Mouse (Mus musculus) kidney, postnatal 36 days (tissue): Measurements from ENCODE around the gene Sesn3.
A peak's percentile ranks its signal among the peaks of the same experiment; 100 is the strongest.
"Not testable (repeated sequence)": the region's sequence is repeated elsewhere in the genome, so short reads cannot be mapped to it uniquely, and the experiment has no call there.

Experiments
- DNase-seq, 2 experiments: peaks; one replicate each; pipeline ENCODE4 v3.0.0; 2021 to 2022; ENCODE audit warnings: mixed read lengths in 2 of 2

Sesn3 gene

DNA sequence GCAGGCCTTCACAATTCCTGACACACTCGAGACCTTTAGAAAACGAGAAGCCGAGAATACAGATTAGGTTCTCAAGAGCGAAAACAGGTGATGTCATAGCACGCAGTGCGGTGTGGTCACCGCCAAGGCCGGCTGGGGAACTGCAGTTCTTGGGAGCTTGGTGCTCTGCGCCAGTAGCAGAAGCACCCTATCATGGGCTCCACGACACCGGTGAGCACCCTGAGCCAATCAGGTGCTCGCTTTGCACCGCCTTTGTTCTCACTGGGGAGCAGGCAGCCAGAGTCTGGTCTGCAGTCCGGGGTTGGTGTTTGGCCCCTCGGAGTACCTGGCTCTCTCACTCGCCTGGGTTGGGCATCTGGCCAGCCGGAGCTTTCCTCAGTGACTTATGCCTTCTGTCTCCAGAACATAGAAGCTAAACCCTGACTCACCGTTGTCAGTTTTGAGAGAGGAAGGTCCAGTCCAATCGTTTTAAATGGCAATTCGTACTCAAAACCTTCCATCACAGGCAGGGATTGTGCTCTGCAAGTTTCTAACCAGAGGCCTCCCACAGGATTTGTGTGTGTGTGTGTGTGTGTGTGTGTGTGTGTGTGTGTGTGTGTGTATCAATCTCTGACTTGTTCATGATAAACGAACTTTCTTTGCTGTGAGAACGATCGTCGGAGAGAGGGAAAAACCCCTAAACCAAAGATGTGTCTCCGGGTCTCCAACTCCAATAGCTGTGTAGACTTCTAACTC is at the start of gene Sesn3:
Gene Sesn3, plus strand, starts transcription at position 82 of the 735 bp plus-strand sequence.
- peak; percentile 74 to 86 for DNase-seq

GRCm38 (mm10) chr9:14227086-14227485 is 47.8 kb upstream of the Sesn3 start:
- not testable (repeated sequence) for DNase-seq

DNA sequence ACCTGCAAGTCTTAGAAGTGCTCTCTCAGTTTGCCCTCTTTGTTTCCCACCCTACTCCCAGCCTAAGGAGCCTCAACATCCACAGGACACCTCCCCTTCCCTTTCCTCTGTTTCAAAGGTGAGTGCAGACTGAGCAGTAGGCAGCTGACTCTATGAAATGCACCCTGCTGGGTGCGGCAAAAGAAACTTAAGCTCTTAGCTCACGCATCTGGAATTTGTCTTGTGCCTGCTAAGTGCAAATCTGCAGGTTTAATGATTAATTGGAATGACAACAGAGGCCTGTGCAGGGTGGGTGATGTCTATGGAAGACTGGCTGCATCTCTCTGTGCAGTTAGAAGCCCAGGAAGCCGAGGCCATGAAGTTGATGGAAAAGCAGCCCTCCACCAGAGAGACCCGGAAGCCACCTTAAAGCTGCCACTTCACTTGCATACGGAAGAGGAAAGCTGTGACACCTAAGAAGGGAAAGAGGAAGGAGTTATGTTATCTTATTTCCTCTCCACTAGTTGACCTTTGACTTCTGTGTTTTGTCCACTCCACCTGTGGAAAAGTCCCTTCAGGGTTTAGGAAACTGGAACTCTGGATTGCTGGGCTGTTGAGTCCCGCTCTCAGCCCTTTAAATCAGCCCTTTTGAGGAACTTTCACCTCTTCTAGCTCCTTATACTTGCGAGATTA is 41.0 kb upstream of the Sesn3 start:
- peak; percentile 29 to 68 for DNase-seq

DNA sequence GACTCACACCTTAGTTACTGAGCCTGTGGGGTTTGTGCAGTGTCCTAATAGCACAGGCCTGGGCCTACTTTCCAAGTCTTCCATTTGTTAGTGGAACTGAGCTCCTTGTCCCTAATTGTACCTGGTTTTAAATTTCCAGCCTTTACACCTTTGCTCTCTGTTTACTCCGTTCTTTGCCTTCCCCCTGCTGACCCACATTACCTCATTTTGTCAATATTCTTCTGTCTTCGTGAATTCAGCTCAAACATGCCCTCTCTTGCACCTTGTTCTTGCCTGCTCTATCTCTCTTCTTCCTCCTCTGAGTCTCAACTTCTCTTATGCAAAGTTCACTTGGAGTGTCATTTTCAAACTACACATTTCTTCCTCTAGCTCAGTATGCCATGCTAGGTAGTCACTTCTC is 39.6 kb upstream of the Sesn3 start:
- no peak for DNase-seq

- not testable (repeated sequence) for DNase-seq
Measured at GRCm38 (mm10) chr9:14241003-14241402, 33.9 kb upstream of the Sesn3 start.

DNA sequence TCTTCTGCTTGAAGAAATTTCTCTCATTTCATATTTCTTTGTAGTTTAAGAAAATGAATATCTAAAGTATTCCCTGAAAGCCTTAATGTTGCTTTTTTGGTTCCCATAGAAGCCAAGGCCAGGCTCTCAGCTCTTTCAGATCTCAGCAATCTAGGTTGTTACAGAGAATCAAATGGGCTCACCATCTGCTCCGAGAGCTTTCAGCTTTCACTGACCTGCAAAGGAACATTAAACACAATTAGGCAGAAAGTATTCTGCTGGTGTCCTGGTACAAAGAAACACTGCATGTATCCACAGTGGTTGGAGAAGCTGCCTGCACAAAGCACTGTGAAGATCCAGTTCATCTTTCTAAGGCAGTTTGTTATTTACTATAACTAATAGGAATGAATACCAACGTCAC is 32.6 kb upstream of the Sesn3 start:
- DNase-seq = no peak

- DNase-seq = no peak
Measured at GRCm38 (mm10) chr9:14244528-14244927, 30.3 kb upstream of the Sesn3 start.

DNA sequence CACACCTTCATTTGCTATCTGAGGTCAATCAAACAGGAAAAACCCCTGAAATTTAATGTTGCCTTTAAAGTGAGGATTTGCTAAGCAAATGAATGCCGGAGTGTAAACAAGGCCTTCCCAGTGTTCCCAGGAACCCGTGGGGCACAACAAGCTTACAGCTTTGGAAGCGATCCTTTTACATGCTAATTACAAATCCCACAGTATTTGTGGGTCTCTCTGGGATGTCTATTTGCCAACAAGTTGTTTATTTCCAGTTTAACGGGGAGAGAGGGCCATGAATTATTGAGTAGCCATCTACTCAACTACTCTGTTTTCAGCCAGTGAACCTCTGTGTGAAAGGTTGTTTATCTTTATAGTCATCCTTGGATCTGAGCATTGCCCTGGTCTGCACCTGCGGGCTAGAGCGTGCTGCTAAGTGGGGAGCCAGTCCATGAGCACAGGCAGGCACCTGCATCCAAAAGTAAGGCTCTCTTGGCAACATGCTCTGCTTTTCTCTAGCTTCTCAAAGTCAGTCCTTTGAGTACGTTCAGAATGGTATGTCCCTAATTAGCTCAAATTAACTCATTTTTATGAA is 29.8 kb upstream of the Sesn3 start:
- no peak for DNase-seq

DNA sequence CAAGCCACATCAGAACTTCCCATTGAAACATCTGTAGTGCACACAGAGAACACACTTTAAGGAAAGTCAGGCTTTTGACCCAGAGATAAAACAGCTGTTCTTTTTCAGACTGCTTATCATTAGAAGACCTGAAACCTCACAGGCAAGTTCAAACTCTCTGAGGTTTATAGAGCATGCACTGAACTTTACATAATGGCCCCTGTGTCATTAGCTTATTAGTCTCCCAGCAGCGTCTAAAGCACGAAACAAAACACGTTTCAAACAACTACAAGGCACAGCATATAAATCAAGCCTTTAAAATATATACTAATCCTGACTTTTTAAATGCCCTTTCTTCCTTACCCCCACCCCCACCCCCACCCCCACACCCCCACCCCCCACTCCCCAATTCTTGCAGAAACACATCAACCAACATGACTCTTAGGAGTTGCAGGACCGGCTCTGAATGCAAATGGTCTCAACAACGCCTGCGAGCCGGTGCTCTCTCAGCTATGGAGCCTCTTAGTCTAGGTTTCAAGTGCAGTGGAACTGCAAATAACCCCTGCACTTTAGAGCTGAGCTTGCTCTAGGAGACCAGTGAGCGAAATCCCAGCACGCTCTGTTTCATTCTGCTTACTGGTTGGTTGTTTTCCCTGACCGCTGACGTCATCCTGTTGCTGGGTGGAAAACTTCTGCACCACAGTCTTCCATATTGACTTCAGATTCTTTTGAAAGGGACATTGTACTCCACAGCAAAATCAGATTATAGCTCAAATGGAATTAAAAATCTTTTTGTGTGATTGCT is 28.7 kb upstream of the Sesn3 start:
- DNase-seq = peak; percentile 58 to 67

DNA sequence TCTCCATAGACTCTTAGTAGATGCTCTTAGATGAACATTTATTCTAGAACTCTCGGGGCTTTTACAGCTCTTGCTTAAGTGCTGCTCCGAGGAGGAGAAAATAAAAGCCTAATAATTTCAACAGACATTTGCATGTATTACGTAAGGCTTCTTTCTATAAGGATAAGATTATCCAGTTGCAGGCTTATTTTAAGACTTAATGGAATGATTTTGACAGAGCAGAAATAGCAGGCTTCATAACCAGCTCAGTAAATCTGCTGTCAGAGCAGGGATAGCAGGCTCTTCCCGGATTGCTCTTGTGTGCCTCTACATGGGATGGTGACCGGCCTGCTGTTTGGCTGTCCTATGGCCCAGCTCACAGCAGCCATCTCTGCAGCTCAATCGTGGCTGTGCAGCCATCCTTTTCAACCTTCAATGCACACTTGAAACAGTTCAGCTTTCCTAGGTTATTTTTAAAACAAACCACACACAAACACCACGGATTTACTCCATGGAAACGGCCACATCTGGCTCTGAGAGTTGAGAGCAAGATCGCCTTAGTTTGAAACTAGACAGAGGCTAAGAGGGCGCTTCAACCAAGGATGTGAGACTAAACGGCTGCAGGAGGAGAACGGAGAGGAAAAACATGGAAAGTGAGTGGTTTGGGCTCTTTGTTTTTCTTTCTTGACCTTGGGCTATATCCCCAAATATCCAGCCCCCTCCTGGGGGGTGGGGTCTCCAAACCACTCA is 27.2 kb upstream of the Sesn3 start:
- DNase-seq = no peak

DNA sequence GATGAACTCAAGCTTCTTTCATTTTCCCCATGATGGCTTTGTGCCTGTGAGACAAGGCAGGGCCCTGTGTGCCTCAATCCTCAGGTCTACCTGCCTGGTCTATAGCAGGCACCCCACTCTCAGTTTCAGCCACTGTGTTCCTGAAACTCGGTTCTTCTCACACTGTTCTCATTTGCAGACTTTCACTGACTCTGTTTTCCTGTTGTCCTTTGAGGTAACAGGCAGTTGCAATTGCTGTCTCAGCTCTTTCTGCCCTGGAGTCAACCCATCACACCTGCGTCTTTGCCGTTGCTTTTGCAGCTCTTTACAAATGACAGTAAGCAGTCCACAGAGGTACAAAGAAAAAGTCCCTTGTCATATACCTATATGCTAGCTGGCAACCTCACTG is 26.7 kb upstream of the Sesn3 start:
- no peak for DNase-seq

DNA sequence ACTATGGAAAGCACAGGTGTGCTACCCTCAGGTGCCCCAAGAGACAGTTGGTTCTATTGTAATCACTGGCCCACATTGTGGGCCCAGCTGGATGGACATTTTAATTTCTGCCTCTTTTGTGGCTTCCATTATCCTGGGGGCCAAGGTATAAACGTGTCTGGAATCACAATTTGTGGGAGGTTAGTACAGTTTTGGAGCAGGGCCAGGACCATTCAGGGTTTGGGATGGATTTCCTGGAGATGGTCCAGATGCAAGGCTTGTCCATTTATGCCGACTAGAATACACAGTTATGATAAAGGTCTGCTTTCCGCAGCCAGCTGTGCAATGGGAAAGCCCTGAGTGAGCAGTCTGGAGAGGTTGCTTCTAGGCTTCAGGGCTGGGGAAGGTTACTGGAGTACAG is 13.7 kb upstream of the Sesn3 start:
- no peak for DNase-seq

- no peak for DNase-seq
Measured at GRCm38 (mm10) chr9:14262568-14262972, 12.3 kb upstream of the Sesn3 start.

GRCm38 (mm10) chr9:14266470-14266869 is 8.4 kb upstream of the Sesn3 start:
- no peak for DNase-seq

- DNase-seq = no peak
Measured at GRCm38 (mm10) chr9:14268578-14268977, 6.3 kb upstream of the Sesn3 start.

DNA sequence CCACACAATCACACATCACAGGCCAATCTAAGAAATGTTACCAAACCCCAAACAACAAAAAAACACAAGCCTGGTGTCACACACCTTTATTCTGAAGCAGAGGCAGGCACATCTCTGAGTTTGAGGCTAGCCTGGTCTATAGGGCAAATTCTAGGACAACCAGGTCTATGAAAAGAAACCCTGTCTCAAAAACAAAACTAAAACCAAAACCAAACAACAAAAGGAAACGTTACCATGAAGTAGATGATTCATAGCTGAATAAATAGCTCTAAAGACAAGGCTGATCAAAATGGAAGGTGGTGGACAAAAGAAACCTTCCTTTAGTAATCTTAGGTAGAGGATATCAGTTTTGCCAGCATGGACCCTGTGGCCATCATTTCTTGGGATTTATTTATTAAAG is 1.9 kb upstream of the Sesn3 start:
- no peak for DNase-seq

- no peak for DNase-seq
Measured at GRCm38 (mm10) chr9:14274586-14274985, 281 bp upstream of the Sesn3 start.

GRCm38 (mm10) chr9:14275792-14276480 is 1.1 kb downstream of the Sesn3 start:
- DNase-seq = peak; percentile 99 to 100

DNA sequence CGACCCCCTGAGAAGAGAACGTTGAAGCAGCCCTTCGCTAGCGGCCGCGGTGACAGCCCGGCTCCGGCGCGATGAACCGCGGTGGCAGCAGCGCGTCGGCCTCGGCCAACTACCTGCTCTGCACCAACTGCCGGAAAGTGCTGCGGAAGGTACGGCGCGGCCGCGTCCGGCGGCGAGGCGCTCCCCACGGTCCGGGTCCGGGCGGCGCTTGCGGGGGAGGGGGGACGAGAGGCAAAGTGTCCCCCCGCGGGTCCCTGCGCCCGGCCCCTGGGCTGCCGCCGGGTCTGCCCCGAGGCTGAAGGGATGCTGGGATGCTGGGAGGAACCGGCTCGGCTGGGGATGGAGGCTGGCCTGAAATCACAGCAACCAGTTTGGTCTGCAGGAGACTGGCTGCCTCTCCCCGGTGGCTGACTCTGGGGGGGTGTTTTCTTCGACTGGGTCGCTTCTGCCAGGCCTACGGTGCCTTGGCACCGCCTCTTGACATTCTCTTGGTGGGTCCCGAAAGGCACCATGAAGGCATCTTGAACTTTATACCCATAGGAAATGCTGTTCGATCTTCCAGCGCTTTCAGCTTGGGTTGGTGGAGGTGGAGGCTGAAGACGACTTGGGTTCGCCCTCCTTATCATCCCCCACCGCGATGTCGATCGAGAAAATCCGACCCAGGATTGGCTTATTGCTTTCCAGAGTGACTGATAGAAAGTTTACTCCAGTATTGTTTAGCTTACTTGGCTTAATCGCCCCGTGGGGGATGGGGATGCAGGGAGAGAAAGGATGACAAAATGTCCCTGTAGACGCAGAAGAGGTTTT is 1.8 kb downstream of the Sesn3 start:
- DNase-seq = peak; percentile 32 to 37

- DNase-seq = peak; percentile 5 to 9
Measured at GRCm38 (mm10) chr9:14277365-14277991, 2.6 kb downstream of the Sesn3 start.

DNA sequence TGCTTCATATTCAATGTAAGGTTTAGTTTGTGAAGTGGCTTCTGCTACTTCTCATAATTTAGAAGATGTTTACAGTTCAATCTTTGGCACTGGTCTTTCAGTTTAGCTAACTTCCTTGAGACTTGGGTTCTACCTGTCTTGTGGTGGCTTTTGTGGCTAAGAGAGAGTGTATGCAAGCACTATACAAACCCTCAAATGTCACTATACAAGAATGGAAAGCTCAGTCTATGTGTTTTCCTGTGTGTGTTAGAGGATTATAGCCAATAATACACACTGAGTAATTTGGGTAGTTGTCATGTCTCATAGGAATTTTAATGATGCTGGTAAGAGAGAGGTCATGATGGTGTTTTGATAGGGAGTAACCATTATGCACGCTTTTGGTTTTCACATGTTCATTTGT is 5.8 kb downstream of the Sesn3 start:
- no peak for DNase-seq
